Mouse (Mus musculus): ENCODE measurements around the gene Xlr5a.
"Not testable (repeated sequence)": the region's sequence is repeated elsewhere in the genome, so short reads cannot be mapped to it uniquely, and the experiment has no call there.

The Xlr5a gene

GRCm38 (mm10) chrX:73292876-73293275, at the start of gene Xlr5a, which contains the start of gene Xlr5c:
Gene Xlr5a (minus strand): TSS chrX:73292976.
Gene Xlr5c (minus strand): TSS chrX:73292976.
- not testable (repeated sequence) for DNase-seq (ENCODE audit: low spot score in 2 of 2)

DNA sequence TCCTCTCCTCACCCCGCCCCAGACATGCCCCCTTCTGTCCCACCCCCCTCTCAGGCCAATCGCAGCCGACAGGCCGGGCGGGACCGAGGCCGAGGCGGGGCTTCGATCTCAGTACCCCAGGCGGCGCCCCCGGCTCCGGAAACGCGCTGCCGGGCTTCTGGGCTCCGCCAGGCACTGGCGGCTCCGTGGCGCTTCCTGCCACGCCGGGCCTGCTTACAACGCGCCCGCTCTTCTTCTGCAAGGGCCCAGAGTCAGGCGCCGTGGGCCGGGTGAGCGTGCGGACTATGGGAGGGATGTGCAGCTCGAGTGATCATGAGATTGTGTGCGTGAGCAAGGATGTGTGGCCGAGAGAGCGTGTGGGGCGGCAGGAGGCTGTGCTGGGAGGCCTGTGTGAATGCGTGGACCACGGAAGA, 49.7 kb upstream of the Xlr5a start, which contains the start of gene Zfp275:
TSS of gene Zfp275 (plus strand) at position 139 of the 413 bp plus-strand sequence.
- peak; percentile 64 to 81 for DNase-seq (ENCODE audit: low spot score in 2 of 2)

DNA sequence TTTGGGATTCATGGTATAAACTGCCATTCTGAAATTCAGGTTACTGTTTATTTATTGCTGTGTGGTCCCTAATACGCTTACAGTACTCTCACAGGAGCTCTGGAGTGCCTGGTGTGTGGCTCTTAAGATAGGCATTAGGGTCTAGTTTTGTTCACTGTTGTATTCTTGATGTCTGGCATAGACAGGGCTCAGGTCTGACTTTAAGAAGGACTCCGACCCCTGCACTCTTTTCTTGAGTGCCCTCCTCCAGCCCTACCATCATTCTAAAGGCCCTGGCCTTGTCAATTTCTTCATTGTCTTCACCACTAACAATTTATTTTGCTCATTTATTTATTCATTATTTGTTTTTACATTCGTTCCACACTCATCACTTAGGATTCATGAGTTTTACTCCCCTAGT, 49.3 kb upstream of the Xlr5a start:
- no peak for DNase-seq (ENCODE audit: low spot score in 2 of 2)

GRCm38 (mm10) chrX:73341473-73341872, 48.7 kb upstream of the Xlr5a start:
- DNase-seq (ENCODE audit: low spot score in 2 of 2) = no peak

- DNase-seq (ENCODE audit: low spot score in 2 of 2) = no peak
Measured at GRCm38 (mm10) chrX:73336740-73337139, 44.0 kb upstream of the Xlr5a start, which contains the start of gene Gm45015. Gene Gm45015 (minus strand): TSS chrX:73336840.

DNA sequence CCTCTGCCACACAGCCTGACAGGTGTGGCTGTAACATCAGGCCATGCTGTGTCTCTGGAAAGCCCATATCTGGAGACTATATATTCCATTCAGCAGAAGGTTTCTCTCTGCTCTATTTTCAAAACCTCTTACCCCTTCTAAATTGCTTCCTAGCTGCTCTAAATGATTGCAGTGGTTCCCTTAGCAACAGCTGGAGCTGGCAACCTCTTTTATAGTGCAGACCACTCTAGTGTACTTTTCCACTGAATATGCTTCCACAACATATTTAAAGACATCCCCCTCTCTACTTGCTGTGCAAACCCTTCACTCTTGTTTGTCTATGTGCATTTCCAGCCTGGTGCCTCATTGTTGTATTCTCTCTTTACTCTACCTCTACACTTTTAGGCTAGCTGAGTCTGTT, 40.8 kb upstream of the Xlr5a start:
- no peak for DNase-seq (ENCODE audit: low spot score in 2 of 2)

- no peak for DNase-seq (ENCODE audit: low spot score in 2 of 2)
Measured at GRCm38 (mm10) chrX:73327215-73327614, 34.4 kb upstream of the Xlr5a start.

- no peak for DNase-seq (ENCODE audit: low spot score in 2 of 2)
Measured at GRCm38 (mm10) chrX:73321029-73321428, 28.3 kb upstream of the Xlr5a start.

- DNase-seq (ENCODE audit: low spot score in 2 of 2) = no peak
Measured at GRCm38 (mm10) chrX:73312522-73312921, 19.7 kb upstream of the Xlr5a start.

DNA sequence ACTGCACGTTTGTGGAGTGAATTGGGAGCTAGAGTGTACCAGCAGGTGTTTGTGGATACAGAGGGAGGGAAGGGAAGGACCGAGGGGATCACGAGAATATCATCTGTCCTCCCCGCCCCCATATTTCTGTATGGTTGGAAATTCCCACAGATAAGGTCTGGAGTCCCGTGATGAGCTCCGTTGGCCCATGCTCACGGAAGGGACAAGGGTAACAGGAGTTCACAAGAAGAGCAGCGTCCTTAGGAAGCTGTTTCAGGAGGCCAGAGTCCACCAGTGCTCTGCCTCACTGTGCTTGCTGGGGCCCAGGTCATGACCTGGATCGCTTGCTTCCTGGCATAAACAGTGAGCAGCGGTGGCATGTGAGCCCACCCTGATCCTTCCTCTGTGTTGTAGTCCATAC, 3.0 kb upstream of the Xlr5a start:
- DNase-seq (ENCODE audit: low spot score in 2 of 2) = not testable (repeated sequence)

DNA sequence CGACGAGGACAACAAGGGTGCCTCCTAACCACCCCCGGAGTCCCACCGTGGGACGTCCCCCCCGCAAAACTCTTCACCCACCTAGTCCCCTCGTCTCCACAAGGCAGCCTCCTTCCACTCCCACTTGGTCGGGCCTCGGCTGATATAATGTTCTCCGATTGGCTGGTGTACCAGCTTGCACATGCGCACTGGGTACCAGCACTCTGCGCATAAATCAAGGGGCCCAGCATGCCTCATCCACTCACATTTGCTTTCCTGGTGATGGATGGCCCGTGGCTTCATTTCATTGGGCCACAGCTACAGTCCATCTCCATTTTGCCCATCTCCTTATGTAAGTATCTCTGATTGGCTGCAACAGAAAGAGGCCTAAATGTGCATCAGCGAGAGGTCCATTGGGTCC, 27.5 kb downstream of the Xlr5a start, which contains the start of gene Xlr3c:
TSS of gene Xlr3c (minus strand) at position 121 of the 400 bp plus-strand sequence.
- not testable (repeated sequence) for DNase-seq (ENCODE audit: low spot score in 2 of 2)

- DNase-seq (ENCODE audit: low spot score in 2 of 2) = not testable (repeated sequence)
Measured at GRCm38 (mm10) chrX:73262428-73262827, 30.3 kb downstream of the Xlr5a start.

DNA sequence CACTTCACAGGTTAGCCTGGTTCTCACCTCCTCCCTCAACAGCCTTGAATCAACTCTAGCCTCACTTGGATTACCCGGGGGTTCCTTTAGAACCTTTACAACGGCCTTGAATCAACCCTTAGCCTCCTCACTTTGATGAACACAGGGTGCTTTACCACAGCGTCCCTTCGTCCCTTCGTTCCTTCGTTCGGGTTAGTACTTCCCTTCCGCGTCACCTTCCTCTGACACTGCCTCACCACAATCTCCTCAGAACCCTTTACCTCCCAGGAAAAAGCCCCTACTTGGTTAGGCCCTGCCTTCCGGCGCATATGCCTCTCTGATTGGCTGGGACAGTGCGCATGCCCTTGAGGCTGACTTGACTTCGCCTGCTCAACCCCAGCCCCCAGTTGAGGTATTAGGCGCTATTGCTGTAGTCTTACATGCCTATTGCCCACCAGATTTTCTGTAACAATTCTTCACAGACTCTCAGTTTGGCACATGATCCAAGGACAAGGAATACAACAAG, 49.9 kb downstream of the Xlr5a start, which contains the start of gene Xlr4c:
TSS of gene Xlr4c (minus strand) at position 310 of the 505 bp plus-strand sequence.
- DNase-seq (ENCODE audit: low spot score in 2 of 2) = not testable (repeated sequence)

GRCm38 (mm10) chrX:73229288-73229687, 63.5 kb downstream of the Xlr5a start:
- no peak for DNase-seq (ENCODE audit: low spot score in 2 of 2)

GRCm38 (mm10) chrX:73228606-73229214, 64.1 kb downstream of the Xlr5a start:
- peak; percentile 38 to 78 for DNase-seq (ENCODE audit: low spot score in 2 of 2)

DNA sequence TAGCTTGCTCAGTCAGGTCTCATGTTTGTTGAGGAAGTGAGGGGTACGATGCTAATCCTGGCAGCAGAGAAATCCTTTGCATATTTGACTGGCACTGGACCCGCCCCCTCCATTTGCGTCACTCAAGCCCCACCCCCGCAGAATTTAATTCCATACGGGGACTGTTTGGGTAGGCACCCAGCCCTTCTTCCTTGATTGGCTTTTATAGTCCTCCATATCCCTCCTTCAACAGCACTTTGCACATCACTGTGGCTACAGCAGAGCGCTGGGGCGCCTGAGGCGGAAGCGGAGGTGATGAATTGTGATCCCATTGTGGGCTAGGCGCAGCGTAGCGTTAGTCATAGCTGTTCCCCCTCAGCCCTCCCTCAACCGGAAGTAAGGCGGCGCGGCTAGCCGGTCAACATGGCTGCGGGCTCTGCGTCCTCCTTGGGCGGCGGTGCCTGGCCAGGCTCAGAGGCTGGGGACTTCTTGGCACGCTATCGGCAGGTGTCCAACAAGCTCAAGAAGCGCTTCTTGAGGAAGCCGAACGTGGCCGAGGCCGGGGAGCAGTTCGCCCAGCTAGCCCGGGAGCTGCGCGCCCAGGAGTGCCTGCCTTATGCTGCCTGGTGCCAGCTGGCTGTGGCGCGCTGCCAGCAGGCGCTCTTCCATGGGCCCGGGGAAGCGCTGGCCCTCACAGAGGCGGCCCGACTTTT, 64.7 kb downstream of the Xlr5a start, which contains the start of gene F8a:
TSS of gene F8a (plus strand) at position 378 of the 692 bp plus-strand sequence.
- peak; percentile 61 to 80 for DNase-seq (ENCODE audit: low spot score in 2 of 2)

GRCm38 (mm10) chrX:73225365-73225764, 67.4 kb downstream of the Xlr5a start:
- DNase-seq (ENCODE audit: low spot score in 2 of 2) = no peak

GRCm38 (mm10) chrX:73213819-73214564, 78.8 kb downstream of the Xlr5a start, which contains the start of gene Xlr4b:
Gene Xlr4b (plus strand): TSS chrX:73214333.
- DNase-seq (ENCODE audit: low spot score in 2 of 2) = not testable (repeated sequence)

- not testable (repeated sequence) for DNase-seq (ENCODE audit: low spot score in 2 of 2)
Measured at GRCm38 (mm10) chrX:73191934-73192333, 100.8 kb downstream of the Xlr5a start, which contains the start of gene Xlr3b. Gene Xlr3b (plus strand): TSS chrX:73192207.

DNA sequence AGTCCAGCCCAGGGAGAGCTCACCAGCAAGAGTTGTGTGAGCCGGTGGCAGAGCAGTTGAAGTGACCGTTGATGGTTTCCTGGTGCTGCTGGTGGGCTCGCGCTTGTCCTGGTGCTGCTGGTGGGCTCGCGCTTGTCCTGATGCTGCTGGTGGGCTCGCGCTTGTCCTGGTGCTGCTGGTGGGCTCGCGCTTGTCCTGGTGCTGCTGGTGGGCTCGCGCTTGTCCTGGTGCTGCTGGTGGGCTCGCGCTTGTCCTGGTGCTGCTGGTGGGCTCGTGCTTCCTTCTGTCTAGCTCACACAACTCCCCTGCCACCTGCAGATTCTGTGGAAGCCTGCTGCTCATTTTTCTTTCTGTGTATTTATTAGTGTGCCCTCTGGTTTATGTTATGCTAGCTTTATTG, 115.9 kb downstream of the Xlr5a start, which contains the start of gene Spin2d:
TSS of gene Spin2d (minus strand) at position 101 of the 400 bp plus-strand sequence.
- DNase-seq (ENCODE audit: low spot score in 2 of 2) = not testable (repeated sequence)

DNA sequence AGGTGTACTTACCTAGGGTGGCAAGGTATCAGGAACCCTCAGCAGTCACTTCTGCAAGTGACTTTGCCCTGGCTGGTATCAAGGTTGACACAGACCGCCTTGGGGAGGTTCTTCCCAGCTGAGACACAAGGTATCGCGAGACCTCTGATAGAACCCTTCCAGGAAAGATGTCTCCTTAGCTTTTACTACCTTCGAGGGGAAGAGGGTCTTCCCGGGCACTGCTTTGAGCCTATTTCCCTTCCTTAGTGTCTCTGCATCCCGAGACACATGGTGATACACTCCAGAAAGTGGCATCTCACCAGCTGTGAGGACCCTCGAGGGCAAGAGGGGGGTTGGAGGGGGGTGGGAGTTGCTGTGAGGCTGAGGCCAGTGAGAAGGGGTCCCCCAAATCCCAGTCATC, 143.4 kb downstream of the Xlr5a start, which contains the start of gene DXBay18:
TSS of gene DXBay18 (minus strand) at position 101 of the 400 bp plus-strand sequence.
- DNase-seq (ENCODE audit: low spot score in 2 of 2) = not testable (repeated sequence)
